Mouse (Mus musculus): ENCODE measurements at regions not wholly inside any gene's neighbourhood (a gene's known extent, or its start where the extent isn't known, plus 50 kb on each side); places are given as distances from the start of the nearest gene placed in this dataset.

DNA sequence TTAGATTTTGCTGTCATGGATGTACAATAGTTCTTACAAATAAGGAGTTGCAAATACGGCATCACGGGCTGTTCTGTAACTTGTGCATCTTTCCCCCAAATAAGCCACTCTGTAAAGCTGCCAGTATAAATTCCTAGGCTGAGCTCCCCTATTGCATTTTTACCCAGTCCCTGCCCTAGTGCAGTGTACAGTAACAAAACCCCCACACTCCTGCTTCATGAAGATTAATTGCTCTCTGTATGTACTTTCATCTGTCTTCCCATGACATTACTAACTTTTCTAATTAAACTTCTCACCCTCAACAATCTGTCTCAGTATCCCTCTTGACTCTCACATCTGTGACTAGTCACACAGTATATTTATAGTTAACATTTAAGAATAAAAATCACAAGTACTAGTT lies 73.4 kb downstream of the Tm4sf1 start:
- no peak for ATAC-seq (ENCODE audit: insufficient number of reproducible peaks, low FRiP score, low TSS enrichment, low read depth)
- Histone ChIP-seq H3K36me3 (no peaks in the 10 kb centered on the region), H3K27me3 (no peaks in the 10 kb centered on the region), H3K9me3 (replicated peaks) (no peaks in the 10 kb centered on the region), H3K4me3 (replicated peaks) (no peak overlapping the region), H3K4me1 (no peaks in the 10 kb centered on the region), H3K4me2 (replicated peaks) (no peak overlapping the region), H3K27ac (replicated peaks) (no peak overlapping the region), H3K9ac (no peak overlapping the region)
- WGBS = 83% methylated on average over 2 of the region's 2 CpGs

DNA sequence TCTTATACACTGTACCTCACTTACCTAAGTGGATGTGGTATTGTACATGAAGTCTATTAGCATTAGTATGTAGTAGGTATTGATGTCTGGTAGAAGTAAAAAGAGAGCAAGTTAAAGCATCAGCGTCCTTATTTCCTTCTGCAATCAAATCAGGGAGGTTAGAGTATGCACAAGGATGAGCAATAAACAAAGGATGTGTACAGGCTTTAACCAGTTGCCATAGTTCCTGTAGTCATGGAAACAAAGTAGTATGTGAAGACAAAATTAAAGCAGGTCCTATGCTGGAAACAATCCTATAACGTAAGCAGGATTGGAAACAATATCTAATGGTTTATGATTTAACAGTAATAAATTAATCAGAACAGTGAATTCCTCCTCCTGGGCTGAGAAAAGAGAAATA lies 78.0 kb downstream of the Tm4sf1 start:
- Histone ChIP-seq H3K4me1 (no peaks in the 10 kb centered on the region), H3K4me2 (replicated peaks) (no peak overlapping the region), H3K27me3 (no peaks in the 10 kb centered on the region), H3K27ac (replicated peaks) (no peak overlapping the region), H3K9ac (no peak overlapping the region), H3K9me3 (replicated peaks) (no peaks in the 10 kb centered on the region), H3K4me3 (replicated peaks) (no peak overlapping the region), H3K36me3 (no peaks in the 10 kb centered on the region)
- 85% methylated on average over 2 of the region's 2 CpGs for WGBS
- ATAC-seq (ENCODE audit: insufficient number of reproducible peaks, low FRiP score, low TSS enrichment, low read depth) = no peak

DNA sequence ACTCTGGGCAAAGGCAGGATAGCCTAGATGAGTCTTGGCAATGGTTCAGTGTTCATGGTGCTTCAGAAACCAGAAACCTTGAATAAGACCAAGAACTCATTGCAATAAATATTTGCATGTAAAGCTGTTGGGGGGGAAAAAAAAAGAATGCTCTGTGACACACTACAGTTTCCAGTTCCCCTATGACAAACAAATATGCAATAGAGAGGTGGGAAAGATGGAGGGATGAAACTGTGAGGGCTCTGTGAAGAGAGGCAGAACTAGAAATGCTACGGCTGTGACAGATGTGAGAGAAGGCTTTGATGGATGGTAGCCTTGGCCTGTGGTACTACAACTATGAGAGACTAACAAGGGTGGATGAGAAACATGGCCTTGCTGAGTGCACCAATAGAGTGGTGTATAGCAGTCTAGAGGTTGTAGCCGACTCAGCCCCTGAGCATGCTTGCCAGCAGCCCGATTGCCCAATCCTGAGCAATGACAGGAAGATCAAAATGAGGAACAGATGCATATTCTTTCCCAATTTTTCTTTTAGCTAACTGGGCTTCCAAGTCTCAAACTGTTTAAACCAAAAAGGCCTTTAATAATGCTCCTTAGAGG lies 79.4 kb downstream of the Tm4sf1 start:
- no peaks in the 10 kb centered on the region for H3K36me3 ChIP-seq
- H3K27ac ChIP-seq (replicated peaks) = no peak overlapping the region
- no peak overlapping the region for H3K9ac ChIP-seq
- no peaks in the 10 kb centered on the region for H3K9me3 ChIP-seq (replicated peaks)
- no peak overlapping the region for H3K4me2 ChIP-seq (replicated peaks)
- no peak overlapping the region for H3K4me3 ChIP-seq (replicated peaks)
- WGBS = 46% methylated on average over 3 of the region's 3 CpGs
- H3K4me1 ChIP-seq = no peaks in the 10 kb centered on the region
- ATAC-seq (ENCODE audit: insufficient number of reproducible peaks, low FRiP score, low TSS enrichment, low read depth) = no peak
- no peaks in the 10 kb centered on the region for H3K27me3 ChIP-seq

DNA sequence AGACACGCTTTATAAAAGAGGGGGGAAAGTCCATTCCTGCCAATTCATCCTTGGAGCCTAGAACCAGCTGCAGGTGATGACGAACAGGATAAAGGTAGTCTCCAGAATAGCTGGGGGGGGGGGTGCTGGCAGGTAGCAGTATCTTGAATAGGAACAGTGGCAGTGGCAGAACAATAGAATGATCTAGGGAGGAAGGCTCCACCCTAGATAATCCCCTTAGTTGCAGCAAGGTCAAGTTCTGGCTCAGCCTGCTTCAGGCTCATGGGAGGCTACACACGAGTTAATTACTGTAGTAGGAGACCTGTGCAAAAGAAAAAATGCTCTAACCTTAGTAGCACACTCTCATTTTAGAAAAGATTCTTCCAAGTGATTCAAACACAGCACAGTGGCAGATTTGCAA lies 83.4 kb downstream of the Tm4sf1 start:
- H3K9ac ChIP-seq = no peak overlapping the region
- no peaks in the 10 kb centered on the region for H3K4me1 ChIP-seq
- no peaks in the 10 kb centered on the region for H3K27me3 ChIP-seq
- H3K27ac ChIP-seq (replicated peaks) = no peak overlapping the region
- H3K9me3 ChIP-seq (replicated peaks) = no peaks in the 10 kb centered on the region
- H3K4me2 ChIP-seq (replicated peaks) = no peak overlapping the region
- H3K4me3 ChIP-seq (replicated peaks) = no peak overlapping the region
- WGBS = 55% methylated on average over 3 of the region's 3 CpGs
- H3K36me3 ChIP-seq = no peaks in the 10 kb centered on the region
- no peak for ATAC-seq (ENCODE audit: insufficient number of reproducible peaks, low FRiP score, low TSS enrichment, low read depth)

DNA sequence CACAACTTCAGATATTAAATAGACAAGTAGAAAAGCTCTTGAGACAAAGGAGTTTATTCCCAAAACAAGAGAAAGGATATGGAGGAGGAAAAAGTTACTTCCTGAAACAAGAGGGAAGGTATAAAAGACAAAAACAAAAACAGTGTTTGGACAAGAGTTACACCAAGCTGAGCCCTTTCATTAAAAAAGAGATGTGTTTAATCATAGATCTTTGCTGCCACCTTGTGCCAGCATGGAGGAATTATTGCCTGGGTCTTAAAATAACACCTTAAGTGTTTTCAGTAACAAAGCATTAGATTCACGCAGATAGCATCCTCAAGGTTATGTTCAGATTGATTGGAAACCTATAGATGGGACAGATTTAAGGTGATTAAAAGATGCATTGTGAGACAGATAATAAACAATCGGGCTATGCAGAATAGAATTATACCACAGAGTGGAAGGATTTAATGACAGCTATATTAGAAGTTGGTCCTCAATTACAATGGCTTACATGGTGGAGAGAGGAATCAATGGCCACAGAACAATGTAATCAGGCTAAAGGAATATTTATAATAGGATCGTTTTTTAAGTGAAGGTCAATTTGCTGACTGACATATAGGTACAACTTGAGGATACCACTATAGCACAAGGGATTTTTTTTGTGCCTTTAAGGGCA lies 97.6 kb downstream of the Tm4sf1 start:
- Histone ChIP-seq H3K4me3 (replicated peaks) (no peak overlapping the region), H3K27ac (replicated peaks) (no peak overlapping the region), H3K36me3 (no peaks in the 10 kb centered on the region), H3K9ac (no peak overlapping the region), H3K4me1 (no peaks in the 10 kb centered on the region), H3K9me3 (replicated peaks) (no peaks in the 10 kb centered on the region), H3K4me2 (replicated peaks) (no peak overlapping the region), H3K27me3 (no peaks in the 10 kb centered on the region)
- 29% methylated on average over 3 of the region's 3 CpGs for WGBS
- no peak for ATAC-seq (ENCODE audit: insufficient number of reproducible peaks, low FRiP score, low TSS enrichment, low read depth)

DNA sequence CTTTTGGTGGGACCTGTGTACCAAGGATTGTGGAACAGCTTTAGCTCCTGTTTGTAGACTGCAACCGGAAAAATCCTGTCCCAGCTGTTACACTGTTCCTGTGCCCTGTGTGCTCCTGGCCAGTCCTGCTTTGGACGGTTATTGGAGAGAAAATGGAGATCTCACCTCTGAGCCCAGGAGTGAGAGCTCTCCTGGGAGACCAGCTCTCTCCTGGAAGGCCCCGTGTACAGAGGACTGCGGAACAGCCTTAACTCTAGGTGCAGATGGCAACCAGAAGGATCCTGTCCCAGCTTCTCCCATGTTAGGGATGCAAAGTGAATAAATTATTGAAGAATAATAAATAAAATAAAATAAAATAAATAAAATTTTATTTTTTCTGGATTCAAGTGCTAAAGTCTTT lies 98.4 kb downstream of the Tm4sf1 start:
- H3K4me3 ChIP-seq (replicated peaks) = no peak overlapping the region
- no peak for ATAC-seq (ENCODE audit: insufficient number of reproducible peaks, low FRiP score, low TSS enrichment, low read depth)
- no peak overlapping the region for H3K9ac ChIP-seq
- no peaks in the 10 kb centered on the region for H3K4me1 ChIP-seq
- no peak overlapping the region for H3K4me2 ChIP-seq (replicated peaks)
- no peaks in the 10 kb centered on the region for H3K27me3 ChIP-seq
- H3K9me3 ChIP-seq (replicated peaks) = no peaks in the 10 kb centered on the region
- WGBS = 78% methylated on average over 4 of the region's 4 CpGs
- no peaks in the 10 kb centered on the region for H3K36me3 ChIP-seq
- no peak overlapping the region for H3K27ac ChIP-seq (replicated peaks)

DNA sequence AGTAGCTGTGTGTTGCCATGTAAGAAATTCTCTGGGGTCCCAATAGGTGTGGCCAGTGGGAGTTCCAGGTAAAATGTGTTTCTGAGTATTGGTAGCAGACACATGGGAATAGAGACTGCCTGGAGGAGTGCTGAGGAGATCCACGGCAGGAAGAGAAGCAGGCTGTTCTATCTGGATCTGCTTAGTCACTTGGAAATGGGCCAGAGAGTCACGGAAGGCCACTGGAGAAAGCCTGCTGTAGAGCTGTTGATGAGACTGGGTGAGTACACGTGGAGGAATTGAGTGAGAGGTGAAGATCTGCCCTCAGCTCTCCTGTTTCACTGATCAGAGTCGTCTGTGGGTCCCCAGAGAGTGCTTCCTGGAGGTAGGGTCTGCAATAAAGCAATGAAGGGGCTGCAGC lies 120.2 kb downstream of the Tm4sf1 start:
- H3K9me3 ChIP-seq (replicated peaks) = no peaks in the 10 kb centered on the region
- H3K4me1 ChIP-seq = no peaks in the 10 kb centered on the region
- no peak for ATAC-seq (ENCODE audit: insufficient number of reproducible peaks, low FRiP score, low TSS enrichment, low read depth)
- H3K36me3 ChIP-seq = no peaks in the 10 kb centered on the region
- no peak overlapping the region for H3K4me3 ChIP-seq (replicated peaks)
- no peak overlapping the region for H3K9ac ChIP-seq
- 36% methylated on average over 4 of the region's 4 CpGs for WGBS
- H3K4me2 ChIP-seq (replicated peaks) = no peak overlapping the region
- H3K27ac ChIP-seq (replicated peaks) = no peak overlapping the region
- no peaks in the 10 kb centered on the region for H3K27me3 ChIP-seq

DNA sequence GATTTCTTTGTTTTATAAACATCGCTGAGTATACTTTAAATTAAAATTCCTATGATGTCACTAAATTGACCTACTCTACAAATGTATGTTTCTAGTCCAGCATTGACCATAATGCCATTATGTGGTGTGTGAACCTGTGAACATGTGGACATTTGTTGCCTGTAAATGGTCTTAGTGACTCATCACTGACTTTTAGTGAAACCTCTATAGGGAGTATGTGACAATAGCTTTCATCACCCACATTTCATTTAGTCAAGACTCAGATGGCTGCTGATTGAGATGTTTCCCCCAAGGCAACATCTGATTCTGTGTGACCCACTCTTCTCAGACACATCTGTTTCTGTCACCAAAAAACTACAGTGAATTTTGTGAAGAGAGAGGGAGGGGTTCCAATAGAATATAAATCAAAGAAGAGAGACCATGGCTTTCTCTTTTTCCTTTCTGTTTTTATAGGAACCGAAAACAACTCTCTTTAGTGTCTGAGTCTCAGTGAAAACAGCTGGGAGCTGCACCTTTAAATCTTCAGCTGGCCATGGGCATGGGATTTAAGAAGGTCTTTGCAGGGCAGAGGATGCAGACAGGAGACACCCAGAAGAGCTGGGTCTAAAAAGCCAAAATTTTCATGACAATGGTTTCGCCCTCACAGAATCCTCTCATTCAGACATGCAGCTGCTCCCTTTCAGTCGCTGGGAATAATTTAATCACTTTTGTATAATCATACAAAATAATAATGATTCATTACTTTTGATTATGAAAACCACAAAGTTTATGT lies 148.4 kb downstream of the Tm4sf1 start:
- no peak overlapping the region for H3K27ac ChIP-seq (replicated peaks)
- no peak overlapping the region for H3K4me2 ChIP-seq (replicated peaks)
- H3K4me3 ChIP-seq (replicated peaks) = no peak overlapping the region
- WGBS = 53% methylated on average over 4 of the region's 4 CpGs
- no peak overlapping the region for H3K9ac ChIP-seq
- no peaks in the 10 kb centered on the region for H3K9me3 ChIP-seq (replicated peaks)
- H3K4me1 ChIP-seq = 0 out of 2 replicates have a peak, but pooled peaks cover 6% of the 10 kb centered on the region
- no peak for ATAC-seq (ENCODE audit: insufficient number of reproducible peaks, low FRiP score, low TSS enrichment, low read depth)
- H3K36me3 ChIP-seq = no peaks in the 10 kb centered on the region
- no peaks in the 10 kb centered on the region for H3K27me3 ChIP-seq

DNA sequence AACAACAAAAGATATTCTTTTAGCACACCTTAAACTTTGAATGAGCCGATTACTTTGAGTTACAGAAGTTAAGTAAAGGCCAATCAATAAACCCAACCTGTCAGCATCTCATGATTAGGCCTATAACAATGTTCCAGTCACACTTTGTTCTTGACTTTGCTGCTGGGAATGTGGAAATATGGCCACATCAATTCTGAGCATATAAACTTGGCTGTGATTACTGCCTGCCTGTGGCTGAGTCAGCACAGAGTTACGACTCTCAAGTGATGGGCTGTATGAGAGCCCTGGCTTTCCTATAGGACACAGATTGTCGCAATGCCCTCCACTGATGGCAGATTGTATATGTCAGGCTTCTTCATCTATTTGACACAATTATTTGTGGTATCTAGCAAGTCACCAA lies 152.6 kb downstream of the Tm4sf1 start:
- Histone ChIP-seq H3K27ac (replicated peaks) (no peak overlapping the region), H3K27me3 (no peaks in the 10 kb centered on the region), H3K9ac (no peak overlapping the region), H3K4me1 (no peaks in the 10 kb centered on the region), H3K36me3 (no peaks in the 10 kb centered on the region), H3K9me3 (replicated peaks) (no peaks in the 10 kb centered on the region), H3K4me3 (replicated peaks) (no peak overlapping the region), H3K4me2 (replicated peaks) (no peak overlapping the region)
- WGBS = 80% methylated on average over 3 of the region's 3 CpGs
- no peak for ATAC-seq (ENCODE audit: insufficient number of reproducible peaks, low FRiP score, low TSS enrichment, low read depth)

DNA sequence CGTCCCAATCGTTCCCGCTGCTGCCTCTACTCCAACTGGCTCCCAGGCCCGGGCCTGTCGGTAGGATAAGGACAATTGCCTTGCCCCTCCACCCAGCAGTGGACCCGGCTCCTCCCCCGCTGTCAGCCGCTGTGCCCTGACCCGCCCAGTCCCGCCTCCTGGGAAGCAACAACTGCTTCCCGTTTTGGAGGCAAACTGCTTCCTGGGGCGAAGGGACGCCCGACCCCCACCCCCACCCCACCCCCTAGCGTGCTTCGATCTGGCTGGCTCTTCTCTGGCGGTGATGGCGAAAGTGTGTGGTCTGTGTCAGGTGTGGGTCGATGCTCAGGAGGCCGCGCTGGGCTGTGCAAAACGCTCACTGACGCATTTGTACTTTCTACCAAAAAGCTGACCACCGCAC lies 164.9 kb downstream of the Tm4sf1 start:
- WGBS = 18% methylated on average over 24 of the region's 24 CpGs
- no peaks in the 10 kb centered on the region for H3K27me3 ChIP-seq
- H3K4me3 ChIP-seq (replicated peaks) = peak overlapping the region; percentile 29
- peak overlapping the region; percentile 49 for H3K4me2 ChIP-seq (replicated peaks)
- H3K27ac ChIP-seq (replicated peaks) = no peak overlapping the region
- no peaks in the 10 kb centered on the region for H3K9me3 ChIP-seq (replicated peaks)
- H3K9ac ChIP-seq = no peak overlapping the region
- H3K36me3 ChIP-seq = no peaks in the 10 kb centered on the region
- H3K4me1 ChIP-seq = no peaks in the 10 kb centered on the region
- peak; percentile 72; the same call in 1 of the 2 replicates for ATAC-seq (ENCODE audit: insufficient number of reproducible peaks, low FRiP score, low TSS enrichment, low read depth)

DNA sequence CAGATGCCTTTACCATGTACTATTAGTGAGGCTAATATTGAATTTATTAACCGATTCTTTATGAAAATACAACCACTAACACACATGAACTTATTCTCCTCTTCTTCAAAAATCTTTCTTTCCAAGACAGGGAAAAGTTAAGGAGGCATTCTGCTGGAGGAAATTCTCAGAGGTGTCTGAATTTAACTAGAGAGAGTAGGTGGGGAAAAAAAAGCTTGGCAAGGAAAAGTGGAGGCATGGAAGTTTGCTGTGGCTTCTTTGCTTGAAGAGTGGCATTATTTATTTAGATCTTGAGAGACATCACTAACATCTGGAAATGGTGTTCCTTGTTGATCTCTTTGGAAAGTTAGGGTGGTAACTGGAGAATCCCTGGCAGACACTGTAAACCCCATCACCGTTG lies 173.2 kb downstream of the Tm4sf1 start:
- Histone ChIP-seq H3K27me3 (no peaks in the 10 kb centered on the region), H3K27ac (replicated peaks) (no peak overlapping the region), H3K9ac (no peak overlapping the region), H3K36me3 (no peaks in the 10 kb centered on the region), H3K4me3 (replicated peaks) (no peak overlapping the region), H3K4me1 (no peaks in the 10 kb centered on the region), H3K4me2 (replicated peaks) (no peak overlapping the region), H3K9me3 (replicated peaks) (no peaks in the 10 kb centered on the region)
- ATAC-seq (ENCODE audit: insufficient number of reproducible peaks, low FRiP score, low TSS enrichment, low read depth) = no peak
- WGBS = 57% methylated on average over 2 of the region's 2 CpGs

All from embryonic facial prominence, embryonic 15.5 days (tissue).